ENCODE assay signal across 9 mouse cellular contexts in genomic region chr13:96541381-96541780, GRCm38 (mm10). TPM values are rescaled to one million over a fixed set of nuclear protein-coding genes. Genes with fewer than 3 reads are reported as not detected.
A peak's percentile ranks its signal among the peaks of the same experiment; 100 is the strongest.
DNase-seq lines count a peak whose midpoint lies in the region; ATAC-seq and TF ChIP-seq lines count a peak whose summit lies in the region.
"Had no signal": no experiment of that assay in that cellular context is flagged by ENCODE, and none has a peak within 500 bp of the region (broad histone marks: within the 10 kb centered on the region; RNA-seq: fewer than 3 reads in every experiment).

No protein-coding gene starts in this region.

- H3K9ac ChIP-seq in embryonic facial prominence, embryonic 13.5 days = no peak overlapping the region
- no peak overlapping the region for H3K9ac ChIP-seq in neural tube, embryonic 13.5 days

- no peak for ATAC-seq in embryonic facial prominence, embryonic 13.5 days (ENCODE audit: insufficient number of reproducible peaks, insufficient read depth, low FRiP score, low TSS enrichment, low read depth)
- no peak for ATAC-seq in neural tube, embryonic 13.5 days (ENCODE audit: low read depth)

- H3K4me2 ChIP-seq in embryonic facial prominence, embryonic 13.5 days = peak overlapping the region; percentile 61
- peak overlapping the region; percentile 61 for H3K4me2 ChIP-seq in neural tube, embryonic 13.5 days

- no peaks in the 10 kb centered on the region for H3K9me3 ChIP-seq in embryonic facial prominence, embryonic 13.5 days
- H3K9me3 ChIP-seq in limb, embryonic 10.5 days (replicated peaks) = no peaks in the 10 kb centered on the region
- H3K9me3 ChIP-seq in neural tube, embryonic 13.5 days = no peaks in the 10 kb centered on the region

- no peak for DNase-seq in left cerebral cortex, adult 2 months (ENCODE audit: extremely low spot score in 1 of 2, low spot score in 2 of 2)
- no peak for DNase-seq in left cerebral cortex, adult 9 months (ENCODE audit: low spot score in 2 of 2)
- DNase-seq in limb, embryonic 10.5 days (ENCODE audit: low spot score) = no peak
- no peak for DNase-seq in cerebellum, adult 9-11 months
- DNase-seq in thymus, postnatal 25 days = no peak
- DNase-seq in urinary bladder, postnatal 25 days (ENCODE audit: low spot score) = no peak

- no peaks in the 10 kb centered on the region for H3K36me3 ChIP-seq in embryonic facial prominence, embryonic 13.5 days
- H3K36me3 ChIP-seq in limb, embryonic 10.5 days = no peaks in the 10 kb centered on the region
- H3K36me3 ChIP-seq in neural tube, embryonic 13.5 days = no peaks in the 10 kb centered on the region

- H3K4me3 ChIP-seq in left cerebral cortex, adult 2 months = peak overlapping the region; percentile 91; the same call in 1 of the 2 replicates
- H3K4me3 ChIP-seq in embryonic facial prominence, embryonic 13.5 days = peak overlapping the region; percentile 97
- peak overlapping the region; percentile 81 for H3K4me3 ChIP-seq in limb, embryonic 10.5 days
- H3K4me3 ChIP-seq in neural tube, embryonic 13.5 days = peak overlapping the region; percentile 99

- TF ChIP-seq CTCF in left cerebral cortex, adult 2 months (IDR thresholded peaks at IDR 0.05) = no peak

- 52% methylated on average over 2 of the region's 2 CpGs for WGBS in embryonic facial prominence, embryonic 13.5 days
- 49% methylated on average over 2 of the region's 2 CpGs for WGBS in limb, embryonic 10.5 days
- 56% methylated on average over 2 of the region's 2 CpGs for WGBS in neural tube, embryonic 13.5 days

- peaks cover 4% of the 10 kb centered on the region; the same call in 1 of the 2 replicates for H3K4me1 ChIP-seq in embryonic facial prominence, embryonic 13.5 days
- peaks cover 16% of the 10 kb centered on the region for H3K4me1 ChIP-seq in limb, embryonic 10.5 days
- peaks cover 24% of the 10 kb centered on the region for H3K4me1 ChIP-seq in neural tube, embryonic 13.5 days (replicated peaks)

- no peak overlapping the region for H3K27ac ChIP-seq in left cerebral cortex, adult 2 months
- no peak overlapping the region for H3K27ac ChIP-seq in embryonic facial prominence, embryonic 13.5 days
- H3K27ac ChIP-seq in limb, embryonic 10.5 days = no peak overlapping the region
- no peak overlapping the region for H3K27ac ChIP-seq in neural tube, embryonic 13.5 days (replicated peaks)

- intact Hi-C loops in left cerebral cortex, adult 2 months (cut with DNase I) = no loop called here

- H3K27me3 ChIP-seq in embryonic facial prominence, embryonic 13.5 days = no peaks in the 10 kb centered on the region
- H3K27me3 ChIP-seq in limb, embryonic 10.5 days (ENCODE audit: low read depth, poor library complexity, severe bottlenecking) = no peaks in the 10 kb centered on the region
- no peaks in the 10 kb centered on the region for H3K27me3 ChIP-seq in neural tube, embryonic 13.5 days

RNA-seq across cellular contexts. Expression of gene Polk, which starts 1.0 kb away (rescaled TPM):
- 10 to 100 TPM; 11.8 to 13.6 TPM for total RNA-seq in left cerebral cortex, adult 2 months (2021)
- polyA plus RNA-seq in embryonic facial prominence, embryonic 13.5 days (2015; fragmentation: Nextera tagmentation; extraction: Ambion mirVana) = 12.0 and 14.5 TPM in 2 replicates
- polyA plus RNA-seq in limb, embryonic 10.5 days (2016; fragmentation: Nextera tagmentation; extraction: Ambion mirVana) = 7.5 and 9.1 TPM in 2 replicates
- 5.6 and 7.0 TPM in 2 replicates for polyA plus RNA-seq in neural tube, embryonic 13.5 days (2015; fragmentation: Nextera tagmentation; extraction: Ambion mirVana)

RNA-seq across cellular contexts. Expression of gene Col4a3bp, which starts 1.0 kb away (rescaled TPM):
- 10 to 100 TPM; 68.3 to 68.5 TPM for total RNA-seq in left cerebral cortex, adult 2 months (2021)
- polyA plus RNA-seq in embryonic facial prominence, embryonic 13.5 days (2015; fragmentation: Nextera tagmentation; extraction: Ambion mirVana) = 12.5 and 14.0 TPM in 2 replicates
- polyA plus RNA-seq in limb, embryonic 10.5 days (2016; fragmentation: Nextera tagmentation; extraction: Ambion mirVana) = 4.9 and 6.9 TPM in 2 replicates
- 9.2 and 9.9 TPM in 2 replicates for polyA plus RNA-seq in neural tube, embryonic 13.5 days (2015; fragmentation: Nextera tagmentation; extraction: Ambion mirVana)

RNA-seq across cellular contexts. Expression of gene Gm17622, which starts 50.8 kb away (rescaled TPM):
- not detected for total RNA-seq in left cerebral cortex, adult 2 months (2021)
- polyA plus RNA-seq in embryonic facial prominence, embryonic 13.5 days (2015; fragmentation: Nextera tagmentation; extraction: Ambion mirVana) = not detected in 2 replicates
- polyA plus RNA-seq in limb, embryonic 10.5 days (2016; fragmentation: Nextera tagmentation; extraction: Ambion mirVana) = not detected in 2 replicates
- not detected in 2 replicates for polyA plus RNA-seq in neural tube, embryonic 13.5 days (2015; fragmentation: Nextera tagmentation; extraction: Ambion mirVana)
- total RNA-seq: gastrocnemius, adult 8-10 months had no signal
